Mouse (Mus musculus) stomach, embryonic 16.5 days (tissue): ENCODE measurements around the gene H2-D1. TPM values are rescaled to one million over a fixed set of nuclear protein-coding genes. Genes with fewer than 3 reads are reported as not detected.

ENCODE experiments used
- ATAC-seq: fragments of 200-750 bp; cut with Nextera tagmentation; 2 replicates; pipeline ENCODE4 v1.8.0; 2017; ENCODE audit warnings: moderate number of reproducible peaks, moderate TSS enrichment; ENCODE audit not compliant: insufficient read depth, low FRiP score
- H3K27ac ChIP-seq: fragments of 300-500 bp; sonication (generic); 2 replicates; pipeline ENCODE4 v1.5.1; 2014; ENCODE audit warnings: low read length
- H3K27me3 ChIP-seq: fragments of 300-500 bp; sonication (generic); 2 replicates; pipeline ENCODE4 v1.6.1; 2014; ENCODE audit warnings: low read length, control low read depth, mixed read lengths; ENCODE audit not compliant: control insufficient read depth, insufficient read depth
- H3K36me3 ChIP-seq: fragments of 300-500 bp; sonication (generic); 2 replicates; pipeline ENCODE4 v1.6.1; 2014; ENCODE audit warnings: low read length; ENCODE audit not compliant: control insufficient read depth, insufficient read depth
- H3K4me1 ChIP-seq: fragments of 300-500 bp; sonication (generic); 2 replicates; pipeline ENCODE4 v1.6.1; 2014; ENCODE audit warnings: low read length, control low read depth, mixed read lengths; ENCODE audit not compliant: control insufficient read depth, insufficient read depth
- H3K4me2 ChIP-seq: fragments of 300-500 bp; sonication (generic); 2 replicates; pipeline ENCODE4 v1.6.1; 2014; ENCODE audit warnings: low read depth, low read length, mixed read lengths
- H3K4me3 ChIP-seq: fragments of 300-500 bp; sonication (generic); replicated peaks from 2 replicates; pipeline ENCODE4 v1.5.1; 2014; ENCODE audit warnings: mild to moderate bottlenecking, low read length
- H3K9ac ChIP-seq: fragments of 300-500 bp; sonication (generic); 2 replicates; pipeline ENCODE4 v1.6.1; 2014; ENCODE audit warnings: low read length
- H3K9me3 ChIP-seq: fragments of 300-500 bp; sonication (generic); replicated peaks from 2 replicates; pipeline ENCODE4 v1.6.1; 2016; ENCODE audit warnings: low read length, control low read depth; ENCODE audit not compliant: control insufficient read depth
- WGBS: fragments of 180-500 bp; shearing (Covaris S2); extraction: QIAGEN DNeasy Blood & Tissue Kit; methylation state at CpG from one replicate; pipeline ENCODE4 v1.1.7; 2014; 5-methylcytosine and 5-hydroxymethylcytosine counted together
- polyA plus RNA-seq: library from polyadenylated mRNA; unstranded; fragments of >200 nt; fragmentation: Nextera tagmentation; extraction: Ambion mirVana; gene quantifications from 2 replicates; pipeline ENCODE4 v1.2.1, GENCODE M21; 2015

H2-D1 gene
- polyA plus RNA-seq, 1 experiment from 2014 or later, result 169 TPM

GRCm38 (mm10) chr17:35258492-35259478 is 3.7 kb upstream of the H2-D1 start:
- Histone ChIP-seq H3K4me2 (0 out of 2 replicates have a peak overlapping the region, but pooled peaks have one; percentile 59), H3K9ac (no peak overlapping the region), H3K4me1 (peaks cover 4% of the 10 kb centered on the region; the same call in 1 of the 2 replicates), H3K27ac (no peak overlapping the region), H3K4me3 (no peak overlapping the region), H3K36me3 (no peaks in the 10 kb centered on the region), H3K27me3 (no peaks in the 10 kb centered on the region; the same call in 1 of the 2 replicates), H3K9me3 (no peaks in the 10 kb centered on the region)
- 55% methylated on average over 13 of the region's 14 CpGs for WGBS
- ATAC-seq, result no peak

- no peak overlapping the region for H3K27ac ChIP-seq
- H3K9ac ChIP-seq, result no peak overlapping the region
- no peak for ATAC-seq
- peaks cover 4% of the 10 kb centered on the region; the same call in 1 of the 2 replicates for H3K4me1 ChIP-seq
- H3K4me3 ChIP-seq, result no peak overlapping the region
- H3K4me2 ChIP-seq, result no peak overlapping the region
- H3K27me3 ChIP-seq, result no peaks in the 10 kb centered on the region; the same call in 1 of the 2 replicates
- H3K9me3 ChIP-seq, result no peaks in the 10 kb centered on the region
- no peaks in the 10 kb centered on the region for H3K36me3 ChIP-seq
- 68% methylated on average over 4 of the region's 4 CpGs for WGBS
Observed at GRCm38 (mm10) chr17:35259621-35260020, 2.9 kb upstream of the H2-D1 start.

GRCm38 (mm10) chr17:35261651-35262050 is 879 bp upstream of the H2-D1 start:
- Histone ChIP-seq H3K9me3 (no peaks in the 10 kb centered on the region), H3K27ac (no peak overlapping the region), H3K4me2 (no peak overlapping the region), H3K36me3 (no peaks in the 10 kb centered on the region), H3K9ac (no peak overlapping the region), H3K4me1 (peaks cover 4% of the 10 kb centered on the region; the same call in 1 of the 2 replicates), H3K27me3 (no peaks in the 10 kb centered on the region; the same call in 1 of the 2 replicates), H3K4me3 (no peak overlapping the region)
- WGBS, result 74% methylated on average over 13 of the region's 13 CpGs
- no peak for ATAC-seq

DNA sequence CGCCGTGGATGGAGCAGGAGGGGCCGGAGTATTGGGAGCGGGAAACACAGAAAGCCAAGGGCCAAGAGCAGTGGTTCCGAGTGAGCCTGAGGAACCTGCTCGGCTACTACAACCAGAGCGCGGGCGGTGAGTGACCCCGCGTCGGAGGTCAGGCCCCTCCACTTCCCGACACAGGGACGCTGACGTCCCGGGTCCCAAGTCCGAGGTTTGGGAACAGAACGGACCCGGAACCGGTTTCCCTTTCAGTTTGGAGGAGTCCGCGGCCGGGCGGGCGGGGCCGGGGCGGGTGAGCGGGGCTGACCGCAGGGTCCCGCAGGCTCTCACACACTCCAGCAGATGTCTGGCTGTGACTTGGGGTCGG is 973 bp downstream of the H2-D1 start:
- peak overlapping the region; percentile 98 for H3K4me2 ChIP-seq
- peak overlapping the region; percentile 80 for H3K9ac ChIP-seq
- peak overlapping the region; percentile 73 for H3K4me3 ChIP-seq
- under 1% methylated on average over 31 of the region's 31 CpGs for WGBS
- H3K36me3 ChIP-seq, result no peaks in the 10 kb centered on the region
- peak; percentile 18; the same call in 1 of the 2 replicates for ATAC-seq
- no peak overlapping the region for H3K27ac ChIP-seq
- H3K27me3 ChIP-seq, result no peaks in the 10 kb centered on the region; the same call in 1 of the 2 replicates
- no peaks in the 10 kb centered on the region for H3K9me3 ChIP-seq
- no peaks in the 10 kb centered on the region for H3K4me1 ChIP-seq

DNA sequence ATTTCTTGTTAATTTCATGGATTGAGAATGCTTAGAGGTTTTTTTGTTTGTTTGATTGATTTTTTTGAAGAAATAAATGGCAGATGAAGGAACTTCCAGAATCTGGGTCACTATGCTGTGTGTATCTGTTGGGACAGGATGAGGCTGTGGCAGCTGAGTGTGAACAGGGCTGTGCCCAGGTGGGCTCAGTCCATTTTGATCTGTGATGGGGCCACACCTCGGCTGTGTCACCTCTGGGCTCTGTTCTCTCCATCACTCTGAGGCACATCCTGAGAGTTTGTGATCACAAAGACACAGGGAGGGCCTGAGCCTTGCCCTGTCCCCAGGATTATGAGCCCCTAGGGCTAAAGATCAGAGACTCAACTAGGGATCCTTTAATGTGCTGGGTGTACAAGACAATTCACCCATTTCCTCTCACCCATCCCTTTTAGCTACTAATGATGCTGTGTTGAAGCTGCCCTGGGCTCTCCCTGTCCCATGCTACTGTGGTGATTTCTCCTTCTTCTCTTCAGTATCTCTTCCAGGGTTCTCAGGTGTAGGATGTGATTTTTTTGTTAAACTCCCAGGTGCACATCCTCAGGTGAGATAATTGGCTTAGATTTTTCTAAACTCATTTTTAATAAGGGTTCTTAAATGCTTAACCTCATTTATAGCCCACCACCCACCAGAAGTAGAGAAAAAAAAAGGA is 5.0 kb downstream of the H2-D1 start:
- no peaks in the 10 kb centered on the region for H3K4me1 ChIP-seq
- H3K27ac ChIP-seq, result no peak overlapping the region
- 65% methylated on average over 1 of the region's 1 CpGs for WGBS
- H3K4me3 ChIP-seq, result no peak overlapping the region
- no peak overlapping the region for H3K4me2 ChIP-seq
- ATAC-seq, result no peak
- no peak overlapping the region for H3K9ac ChIP-seq
- H3K9me3 ChIP-seq, result no peaks in the 10 kb centered on the region
- H3K36me3 ChIP-seq, result no peaks in the 10 kb centered on the region
- H3K27me3 ChIP-seq, result no peaks in the 10 kb centered on the region

DNA sequence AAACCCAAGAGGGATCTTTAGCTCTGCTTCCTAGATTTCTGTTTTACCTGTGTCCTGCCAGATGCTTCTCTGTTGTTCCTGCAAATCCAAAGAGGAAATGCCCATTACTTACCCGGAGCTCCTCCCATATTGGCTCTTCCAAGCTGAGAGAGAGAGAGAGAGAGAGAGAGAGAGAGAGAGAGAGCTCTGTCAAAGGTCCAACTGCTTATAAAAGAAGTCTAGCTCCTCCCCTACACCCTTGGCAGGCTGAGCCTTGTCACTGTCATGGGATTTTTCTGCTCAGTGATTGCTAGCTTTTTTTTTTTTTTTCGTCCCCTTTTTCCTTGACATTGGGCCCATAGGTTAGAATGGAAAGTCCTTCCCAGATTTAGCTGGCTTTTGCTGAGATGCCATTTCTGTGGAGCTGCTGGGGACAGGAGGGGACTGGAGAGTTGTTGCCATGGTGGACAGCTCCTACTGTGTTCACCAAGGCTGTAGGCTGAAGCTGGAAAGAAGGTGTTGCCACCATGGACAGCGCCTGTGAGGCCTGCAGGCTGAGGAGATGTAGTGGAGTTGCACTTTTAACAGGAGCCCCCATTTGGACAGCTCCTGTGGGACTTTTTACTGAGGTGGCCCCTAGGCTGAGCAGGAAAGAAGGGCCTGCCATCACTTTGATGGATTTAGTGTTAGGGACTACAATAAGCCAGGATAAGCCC is 7.3 kb downstream of the H2-D1 start:
- Histone ChIP-seq H3K27me3 (no peaks in the 10 kb centered on the region), H3K27ac (no peak overlapping the region), H3K4me1 (no peaks in the 10 kb centered on the region), H3K9ac (no peak overlapping the region), H3K4me2 (no peak overlapping the region), H3K9me3 (no peaks in the 10 kb centered on the region), H3K36me3 (no peaks in the 10 kb centered on the region), H3K4me3 (no peak overlapping the region)
- 36% methylated on average over 3 of the region's 3 CpGs for WGBS
- peak; percentile 50; the same call in 1 of the 2 replicates for ATAC-seq

GRCm38 (mm10) chr17:35272249-35272648 is 9.7 kb downstream of the H2-D1 start:
- Histone ChIP-seq H3K27me3 (no peaks in the 10 kb centered on the region), H3K4me2 (no peak overlapping the region), H3K4me3 (no peak overlapping the region), H3K27ac (no peak overlapping the region), H3K9ac (no peak overlapping the region), H3K9me3 (no peaks in the 10 kb centered on the region), H3K36me3 (no peaks in the 10 kb centered on the region), H3K4me1 (no peaks in the 10 kb centered on the region)
- ATAC-seq, result no peak
- WGBS, result 76% methylated on average over 3 of the region's 3 CpGs

DNA sequence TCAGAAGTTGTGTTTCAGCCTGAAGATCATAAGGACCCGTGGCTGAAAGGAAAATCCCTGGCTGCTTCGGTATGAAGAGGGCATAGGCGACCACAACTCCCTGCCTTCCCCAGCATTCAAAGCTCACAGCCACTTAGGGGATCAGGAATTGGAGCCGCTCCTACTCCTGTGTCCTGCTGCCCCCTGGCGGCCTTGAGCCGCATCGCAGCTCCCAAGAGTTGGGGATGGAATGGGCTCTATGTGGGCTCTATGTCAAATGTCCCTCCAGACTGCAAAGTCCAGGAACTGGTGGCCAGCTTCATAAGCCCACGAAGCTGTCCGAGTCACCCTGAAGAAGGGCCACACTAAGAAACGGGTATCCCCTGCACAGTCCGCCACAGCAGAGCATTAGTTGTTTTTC is 12.2 kb downstream of the H2-D1 start:
- Histone ChIP-seq H3K9me3 (no peaks in the 10 kb centered on the region), H3K9ac (no peak overlapping the region), H3K27me3 (no peaks in the 10 kb centered on the region), H3K4me3 (no peak overlapping the region), H3K4me2 (no peak overlapping the region), H3K36me3 (no peaks in the 10 kb centered on the region), H3K27ac (no peak overlapping the region), H3K4me1 (no peaks in the 10 kb centered on the region)
- WGBS, result 6% methylated on average over 11 of the region's 11 CpGs
- peak; percentile 59; the same call in 1 of the 2 replicates for ATAC-seq
